23 mouse cellular contexts compared by ENCODE assay signal in the genomic region with DNA sequence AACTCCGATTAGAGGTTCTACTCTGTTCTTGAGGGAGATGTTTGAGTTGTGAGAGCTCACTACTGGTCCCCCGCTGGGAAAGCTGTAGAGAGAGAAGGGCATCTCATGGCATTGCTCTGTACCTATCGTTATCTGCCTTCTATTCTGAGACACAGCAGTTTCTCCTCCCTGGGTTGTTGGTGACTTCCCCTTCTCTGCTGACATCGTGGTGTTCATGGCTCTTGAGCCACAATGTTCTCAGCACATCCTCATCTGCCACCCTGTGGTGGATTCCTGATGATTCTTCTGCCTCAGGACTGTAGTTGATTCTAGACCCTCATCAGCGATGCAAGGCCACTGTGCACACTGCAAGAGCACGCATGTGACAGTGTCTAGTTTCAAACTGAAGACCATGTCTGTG. TPM values are rescaled to one million over a fixed set of nuclear protein-coding genes. Genes with fewer than 3 reads are reported as not detected.
DNase-seq lines count a peak whose midpoint lies in the region; ATAC-seq and TF ChIP-seq lines count a peak whose summit lies in the region.
"Had no signal": no experiment of that assay in that cellular context is flagged by ENCODE, and none has a peak within 500 bp of the region (broad histone marks: within the 10 kb centered on the region; RNA-seq: fewer than 3 reads in every experiment).

No protein-coding gene starts in this region.

- H3K27ac ChIP-seq in hindbrain, postnatal 0 days, result no peak overlapping the region
- H3K27ac ChIP-seq in hindbrain, embryonic 11.5 days (ENCODE audit: low read depth, low read length), result no peak overlapping the region
- H3K27ac ChIP-seq: embryonic facial prominence, embryonic 13.5 days; hindbrain, embryonic 15.5 days; left cerebral cortex, adult 2 months; liver, embryonic 15.5 days; midbrain, embryonic 10.5 days; stomach, embryonic 15.5 days had no signal

- H3K4me3 ChIP-seq in hindbrain, postnatal 0 days (ENCODE audit: low read length), result no peak overlapping the region
- no peak overlapping the region for H3K4me3 ChIP-seq in hindbrain, embryonic 11.5 days (ENCODE audit: low read depth, low read length)
- H3K4me3 ChIP-seq: embryonic facial prominence, embryonic 13.5 days; heart, adult 2 months; hindbrain, embryonic 15.5 days; left cerebral cortex, adult 2 months; liver, embryonic 15.5 days; midbrain, embryonic 10.5 days; stomach, embryonic 15.5 days had no signal

- H3K9ac ChIP-seq in hindbrain, postnatal 0 days (replicated peaks; ENCODE audit: low read length), result no peak overlapping the region
- no peak overlapping the region for H3K9ac ChIP-seq in hindbrain, embryonic 11.5 days (ENCODE audit: low read depth, low read length)
- H3K9ac ChIP-seq: embryonic facial prominence, embryonic 13.5 days; forebrain, postnatal 0 days; hindbrain, embryonic 15.5 days; liver, embryonic 15.5 days; stomach, embryonic 15.5 days had no signal

- H3K9me3 ChIP-seq in hindbrain, postnatal 0 days (ENCODE audit: low read length), result no peaks in the 10 kb centered on the region
- no peaks in the 10 kb centered on the region for H3K9me3 ChIP-seq in hindbrain, embryonic 11.5 days (ENCODE audit: control insufficient read depth, low read length)
- H3K9me3 ChIP-seq: embryonic facial prominence, embryonic 13.5 days; hindbrain, embryonic 15.5 days; liver, embryonic 15.5 days; midbrain, embryonic 10.5 days; stomach, embryonic 15.5 days had no signal

- no peak overlapping the region for H3K4me2 ChIP-seq in hindbrain, postnatal 0 days (ENCODE audit: low read depth, low read length)
- no peak overlapping the region for H3K4me2 ChIP-seq in hindbrain, embryonic 11.5 days (replicated peaks; ENCODE audit: low read depth, low read length)
- H3K4me2 ChIP-seq: embryonic facial prominence, embryonic 13.5 days; hindbrain, embryonic 15.5 days; liver, embryonic 15.5 days; stomach, embryonic 15.5 days had no signal

- peak; percentile 2 to 7 for DNase-seq in cerebellum, postnatal 25 days
- DNase-seq in cerebellum, adult 8-10 months, result no peak
- DNase-seq in hindbrain, postnatal 0 days (ENCODE audit: low spot score), result no peak
- DNase-seq in hindbrain, embryonic 11.5 days (ENCODE audit: low spot score), result no peak
- peak; percentile 76 for DNase-seq in MEL-GATA-1-ER (ENCODE audit: extremely low read depth, low read depth)
- no peak for DNase-seq in frontal cortex, postnatal 10 days (ENCODE audit: low spot score in 2 of 2)
- DNase-seq in layer of hippocampus, postnatal 10 days (ENCODE audit: low spot score in 2 of 2), result no peak

- peaks cover 8% of the 10 kb centered on the region; the same call in 1 of the 2 replicates for H3K4me1 ChIP-seq in hindbrain, postnatal 0 days (ENCODE audit: insufficient read depth, low read length)
- H3K4me1 ChIP-seq in hindbrain, embryonic 11.5 days (replicated peaks; ENCODE audit: control insufficient read depth, insufficient read depth, low read length), result no peaks in the 10 kb centered on the region

- no peak for ATAC-seq in hindbrain, postnatal 0 days
- ATAC-seq in hindbrain, embryonic 11.5 days (ENCODE audit: low FRiP score), result no peak
- 0 out of 2 replicates have a peak, but pooled peaks have one; percentile 29 for ATAC-seq in monocyte, adult 5-6 weeks (replicated peaks; ENCODE audit: insufficient number of reproducible peaks, low FRiP score, low TSS enrichment, poor library complexity, severe bottlenecking)

- TF ChIP-seq CTCF in hindbrain, postnatal 0 days (IDR thresholded peaks at IDR 0.05; ENCODE audit: low read depth), result peak; percentile 13; the same call in 1 of the 2 replicates

- 94% methylated on average over 6 of the region's 6 CpGs for WGBS in hindbrain, postnatal 0 days
- WGBS in hindbrain, embryonic 11.5 days, result 97% methylated on average over 6 of the region's 6 CpGs

- H3K27me3 ChIP-seq in hindbrain, postnatal 0 days (ENCODE audit: insufficient read depth, low read length), result no peaks in the 10 kb centered on the region
- no peaks in the 10 kb centered on the region for H3K27me3 ChIP-seq in hindbrain, embryonic 11.5 days (ENCODE audit: control insufficient read depth, insufficient read depth, low read length)
- H3K27me3 ChIP-seq: embryonic facial prominence, embryonic 13.5 days; hindbrain, embryonic 15.5 days; liver, embryonic 15.5 days; stomach, embryonic 15.5 days had no signal

- no peaks in the 10 kb centered on the region for H3K36me3 ChIP-seq in hindbrain, postnatal 0 days (ENCODE audit: insufficient read depth, low read length)
- no peaks in the 10 kb centered on the region for H3K36me3 ChIP-seq in hindbrain, embryonic 11.5 days (ENCODE audit: control insufficient read depth, insufficient read depth, low read length)
- H3K36me3 ChIP-seq: hindbrain, embryonic 15.5 days; liver, embryonic 15.5 days; stomach, embryonic 15.5 days had no signal

RNA-seq across cellular contexts. Expression of gene Kdm4b, which starts 11.9 kb away (rescaled TPM):
- total RNA-seq in hindbrain, postnatal 0 days (2014; rRNA removed), result 137 and 144 TPM in 2 replicates
- 42.5 and 42.6 TPM in 2 replicates for polyA plus RNA-seq in hindbrain, postnatal 0 days (2015; fragmentation: Nextera tagmentation; extraction: Ambion mirVana)
- 33.7 and 39.0 TPM in 2 replicates for polyA plus RNA-seq in hindbrain, embryonic 11.5 days (2014; fragmentation: Nextera tagmentation; extraction: Ambion mirVana)
- total RNA-seq in monocyte, adult 5-6 weeks (2017), result 8.0 to 17.3 TPM (median 10.3 TPM) in 3 replicates
- 10 to 100 TPM; 85.3 to 87.1 TPM for total RNA-seq in layer of hippocampus, postnatal 10 days (2021)

RNA-seq across cellular contexts. Expression of gene Uhrf1, which starts 34.7 kb away (rescaled TPM):
- 28.2 and 31.4 TPM in 2 replicates for total RNA-seq in hindbrain, postnatal 0 days (2014; rRNA removed)
- 18.8 and 20.5 TPM in 2 replicates for polyA plus RNA-seq in hindbrain, postnatal 0 days (2015; fragmentation: Nextera tagmentation; extraction: Ambion mirVana)
- polyA plus RNA-seq in hindbrain, embryonic 11.5 days (2014; fragmentation: Nextera tagmentation; extraction: Ambion mirVana), result 77.7 and 95.9 TPM in 2 replicates
- total RNA-seq in monocyte, adult 5-6 weeks (2017), result 1.2 to 5.9 TPM (median 3.2 TPM) in 3 replicates
- 1 to 10 TPM; 5.9 to 6.3 TPM for total RNA-seq in layer of hippocampus, postnatal 10 days (2021)

RNA-seq across cellular contexts. Expression of gene Arrdc5, which starts 37.7 kb away (rescaled TPM):
- not detected in 2 replicates for total RNA-seq in hindbrain, postnatal 0 days (2014; rRNA removed)
- polyA plus RNA-seq in hindbrain, postnatal 0 days (2015; fragmentation: Nextera tagmentation; extraction: Ambion mirVana), result not detected in 2 replicates
- polyA plus RNA-seq in hindbrain, embryonic 11.5 days (2014; fragmentation: Nextera tagmentation; extraction: Ambion mirVana), result not detected in 2 replicates
- total RNA-seq in monocyte, adult 5-6 weeks (2017), result not detected in 3 replicates
- total RNA-seq in layer of hippocampus, postnatal 10 days (2021), result not detected
- total RNA-seq: adrenal gland, postnatal 10 days; forebrain, postnatal 0 days; gastrocnemius, postnatal 10 days; heart, adult 2 months; layer of hippocampus, adult 8-10 months; left cerebral cortex, adult 2 months; neutrophil, adult 5-6 weeks had no signal
- polyA plus RNA-seq: cortical plate, adult 2 months; embryonic facial prominence, embryonic 13.5 days; forebrain, postnatal 0 days; heart, adult 2 months; hindbrain, embryonic 15.5 days; limb, embryonic 11.5 days; liver, embryonic 15.5 days; midbrain, embryonic 10.5 days; small intestine, adult 2 months; stomach, embryonic 15.5 days had no signal

RNA-seq across cellular contexts. Expression of gene Plin3, which starts 45.1 kb away (rescaled TPM):
- total RNA-seq in hindbrain, postnatal 0 days (2014; rRNA removed), result 12.4 and 13.9 TPM in 2 replicates
- polyA plus RNA-seq in hindbrain, postnatal 0 days (2015; fragmentation: Nextera tagmentation; extraction: Ambion mirVana), result 16.0 and 17.0 TPM in 2 replicates
- 25.0 and 26.2 TPM in 2 replicates for polyA plus RNA-seq in hindbrain, embryonic 11.5 days (2014; fragmentation: Nextera tagmentation; extraction: Ambion mirVana)
- total RNA-seq in monocyte, adult 5-6 weeks (2017), result 10.2 to 15.5 TPM (median 13.4 TPM) in 3 replicates
- total RNA-seq in layer of hippocampus, postnatal 10 days (2021), result 1 to 10 TPM; 5.7 to 7.3 TPM

Comparison
In these comparisons a context has a peak if more than half of its experiments do, and no peak if none do; other contexts are left out.
1. DNase-seq: peak in cerebellum, postnatal 25 days (2 of 2) and MEL-GATA-1-ER (single experiment); none in cerebellum, adult 8-10 months (single experiment), hindbrain, postnatal 0 days (single experiment), hindbrain, embryonic 11.5 days (single experiment), frontal cortex, postnatal 10 days (0 of 2) and layer of hippocampus, postnatal 10 days (0 of 2).